Mouse (Mus musculus): ENCODE data around the gene Sprr2b.
"Not testable (repeated sequence)": the region's sequence is repeated elsewhere in the genome, so short reads cannot be mapped to it uniquely, and the experiment has no call there.

The Sprr2b gene

DNA sequence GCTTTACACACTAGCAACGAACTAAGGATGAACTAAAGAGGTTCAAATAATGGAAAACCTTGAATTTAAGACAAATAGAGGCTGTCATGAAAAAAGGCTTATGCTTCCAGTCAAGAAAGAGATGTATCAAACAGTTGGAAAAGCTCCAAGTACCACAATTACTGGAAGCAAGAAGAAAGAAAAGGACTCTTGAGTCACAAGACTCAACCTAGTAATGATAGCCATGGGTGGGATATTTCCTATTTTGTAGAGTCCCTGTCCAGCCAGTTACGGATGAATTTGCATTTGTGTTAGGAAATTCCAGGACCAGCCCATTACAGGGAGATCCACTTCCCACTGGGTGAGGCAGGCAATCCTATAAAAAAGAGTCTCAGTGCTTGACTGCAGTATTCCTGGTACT, at the start of gene Sprr2b:
Gene Sprr2b, plus strand, starts transcription at position 301 of the 400 bp plus-strand sequence.
- no peak for DNase-seq (ENCODE audit: low read depth, low spot score)

DNA sequence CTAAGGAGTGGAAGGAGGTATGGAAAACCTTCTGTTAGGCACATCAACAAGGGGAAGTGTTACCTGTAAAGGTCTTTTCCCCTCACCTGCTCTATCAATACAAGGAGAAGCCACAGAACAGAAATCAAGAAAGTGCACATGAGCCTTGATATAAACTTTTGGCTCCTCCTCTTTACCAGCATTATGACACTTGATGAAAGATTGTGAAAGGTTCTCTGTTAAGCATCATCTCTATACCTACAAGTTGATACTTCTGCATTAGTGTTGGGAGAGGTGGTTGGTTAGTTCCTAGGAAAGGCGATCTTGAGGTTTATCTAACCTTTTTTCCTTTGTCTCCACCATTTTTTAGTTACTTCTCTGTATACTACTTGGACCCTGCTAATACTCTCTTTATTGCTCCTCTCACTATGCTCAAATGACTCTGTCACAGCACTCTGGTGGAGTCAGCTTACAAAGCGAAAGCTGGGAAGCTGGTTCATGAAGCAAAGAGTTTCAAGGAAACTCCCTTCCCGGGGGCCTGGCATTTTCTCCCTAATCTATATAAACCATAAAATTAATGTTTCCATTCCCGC, 44.9 kb upstream of the Sprr2b start:
- not testable (repeated sequence) for DNase-seq (ENCODE audit: low read depth, low spot score)

DNA sequence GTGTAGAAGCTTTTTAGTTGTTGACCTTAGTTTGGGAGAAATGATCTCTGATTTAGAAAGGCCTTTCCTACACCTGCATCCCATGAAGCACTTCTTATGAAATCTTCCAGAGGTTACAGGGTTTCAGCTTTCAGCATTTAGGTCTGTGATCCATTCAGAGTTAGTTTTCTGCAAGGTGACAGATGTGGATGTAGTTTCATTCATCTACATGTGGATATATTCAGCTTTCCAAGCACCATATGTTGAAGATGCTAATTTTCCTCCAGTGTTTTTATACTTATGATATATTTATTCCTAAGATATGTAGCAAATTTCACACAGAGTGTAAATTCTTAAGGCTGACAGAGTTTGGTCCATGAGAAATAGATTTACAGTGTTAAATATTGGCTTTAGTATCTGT, 42.9 kb upstream of the Sprr2b start:
- DNase-seq (ENCODE audit: low read depth, low spot score), result not testable (repeated sequence)

DNA sequence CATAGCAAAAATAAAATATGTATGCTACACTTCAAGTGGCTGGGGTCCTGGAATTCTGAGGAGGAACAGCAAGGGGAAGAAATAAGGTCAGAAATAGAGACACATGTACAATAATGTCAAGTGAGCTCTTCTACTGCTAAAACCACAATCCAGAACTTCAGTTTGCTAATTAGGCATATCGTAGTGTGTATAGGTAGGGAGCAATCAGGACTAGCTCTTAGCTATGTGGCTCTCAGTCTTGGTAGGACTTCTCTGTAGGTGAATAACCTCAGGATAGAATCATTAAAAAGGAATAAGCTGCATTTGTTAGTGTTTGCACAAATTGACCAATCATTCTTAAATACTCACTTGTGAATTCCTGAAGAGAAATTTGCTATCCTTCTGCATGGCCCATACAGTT, 42.4 kb upstream of the Sprr2b start:
- DNase-seq (ENCODE audit: low read depth, low spot score), result not testable (repeated sequence)

DNA sequence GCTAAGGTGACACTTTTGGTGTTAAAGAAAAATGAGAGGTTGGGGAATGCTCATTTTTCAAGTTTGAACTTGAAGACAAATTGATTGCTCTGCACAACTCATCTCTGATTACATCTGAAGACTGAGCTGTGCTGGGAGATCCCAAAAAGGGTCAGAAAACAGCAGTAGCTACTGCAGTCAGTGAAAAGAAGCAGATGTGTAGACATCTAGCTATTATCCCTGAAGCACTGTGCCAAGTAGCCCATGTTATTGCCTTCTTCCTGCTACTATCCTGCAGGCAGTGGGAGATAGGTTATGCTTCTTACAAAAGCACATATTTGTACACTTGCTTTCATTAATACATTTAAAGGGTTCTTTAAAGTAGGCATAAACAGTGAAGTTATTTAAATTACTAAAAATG, 36.8 kb upstream of the Sprr2b start:
- DNase-seq (ENCODE audit: low read depth, low spot score), result not testable (repeated sequence)

DNA sequence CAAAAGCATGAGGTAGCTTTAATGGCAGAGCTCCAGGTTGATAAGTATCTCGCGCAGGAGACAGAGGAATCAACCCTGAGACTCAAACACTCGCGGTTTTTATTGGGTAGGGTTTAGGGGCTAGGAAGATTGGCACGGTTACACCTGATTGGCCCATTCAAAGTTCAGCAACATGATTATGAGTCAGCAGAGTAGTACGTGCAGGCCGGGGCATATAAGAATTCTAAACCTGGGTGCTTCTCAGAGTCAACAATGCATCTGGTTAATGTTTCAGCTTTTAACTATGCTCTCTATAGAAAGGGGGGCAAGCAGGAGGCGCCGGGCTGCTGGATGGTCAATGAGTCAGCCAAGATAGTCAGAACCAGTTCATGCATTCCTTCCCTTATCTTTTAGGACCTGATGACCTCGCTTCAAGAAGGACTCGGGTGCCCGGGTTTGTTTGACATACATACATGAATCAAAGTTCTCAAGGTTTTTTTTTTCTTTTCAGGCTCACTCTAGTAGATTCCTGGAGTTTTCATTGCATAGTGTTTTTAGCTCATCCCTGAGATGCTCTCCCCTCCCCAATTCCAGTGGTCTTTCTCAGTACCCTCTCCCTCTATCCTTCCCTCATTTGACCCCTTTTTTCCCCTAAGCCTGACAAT, 35.3 kb upstream of the Sprr2b start:
- DNase-seq (ENCODE audit: low read depth, low spot score), result not testable (repeated sequence)

DNA sequence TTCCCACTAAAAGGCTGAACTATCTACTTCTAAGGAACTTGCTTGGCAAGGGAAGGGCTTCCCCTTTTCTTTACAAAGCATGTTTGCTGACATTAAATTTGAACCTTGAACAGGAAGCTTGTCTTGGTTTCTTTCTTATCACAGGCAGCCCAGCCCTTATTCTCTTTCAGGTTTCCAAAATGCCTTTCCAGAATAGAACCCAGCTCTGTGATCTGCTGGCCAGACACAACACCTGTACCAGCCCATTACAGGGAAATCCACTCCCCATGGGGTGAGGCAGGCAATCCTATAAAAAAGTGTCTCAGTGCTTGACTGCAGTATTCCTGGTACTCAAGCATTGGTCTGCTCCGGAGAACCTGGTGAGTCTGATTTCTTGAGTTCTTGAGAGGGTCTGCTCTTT, 31.3 kb upstream of the Sprr2b start, which contains the start of gene Sprr2a3:
Gene Sprr2a3, plus strand, starts transcription at position 317 of the 400 bp plus-strand sequence.
- not testable (repeated sequence) for DNase-seq (ENCODE audit: low read depth, low spot score)

DNA sequence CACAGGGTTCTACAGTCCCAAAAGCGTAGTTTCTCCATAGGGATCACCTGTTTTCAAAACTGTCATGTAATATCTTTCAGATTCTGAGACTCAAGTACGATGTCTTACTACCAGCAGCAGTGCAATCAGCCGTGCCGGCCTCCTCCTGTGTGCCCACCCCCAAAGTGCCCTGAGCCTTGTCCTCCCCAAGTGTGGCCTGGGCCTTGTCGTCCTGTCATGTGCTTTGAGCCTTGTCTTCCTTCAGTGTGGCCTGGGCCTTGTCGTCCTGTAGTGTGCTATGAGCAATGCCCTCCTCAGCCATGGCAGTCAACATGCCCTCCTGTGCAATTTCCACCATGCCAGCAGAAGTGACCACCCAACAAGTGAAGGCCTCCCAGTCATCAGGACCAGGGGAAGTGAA, 27.9 kb upstream of the Sprr2b start:
- not testable (repeated sequence) for DNase-seq (ENCODE audit: low read depth, low spot score)

DNA sequence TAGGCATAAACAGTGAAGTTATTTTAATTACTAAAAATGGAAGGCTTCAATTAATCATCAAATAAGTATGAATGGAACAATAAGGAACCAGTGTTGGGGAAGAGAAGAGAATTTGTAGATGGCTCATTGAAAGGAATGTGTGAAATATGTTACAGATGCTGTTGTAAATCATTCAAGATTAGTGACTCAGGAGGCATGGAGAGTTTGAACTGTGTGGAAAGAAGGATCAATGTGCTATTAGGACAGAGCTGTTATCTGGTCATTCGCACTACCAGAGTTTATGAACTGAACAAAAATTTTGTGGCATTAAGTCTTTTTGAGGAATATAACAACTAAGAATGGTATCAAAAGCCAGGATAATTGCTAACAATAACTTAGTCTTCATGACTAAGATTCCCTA, 9.0 kb upstream of the Sprr2b start:
- no peak for DNase-seq (ENCODE audit: low read depth, low spot score)

DNA sequence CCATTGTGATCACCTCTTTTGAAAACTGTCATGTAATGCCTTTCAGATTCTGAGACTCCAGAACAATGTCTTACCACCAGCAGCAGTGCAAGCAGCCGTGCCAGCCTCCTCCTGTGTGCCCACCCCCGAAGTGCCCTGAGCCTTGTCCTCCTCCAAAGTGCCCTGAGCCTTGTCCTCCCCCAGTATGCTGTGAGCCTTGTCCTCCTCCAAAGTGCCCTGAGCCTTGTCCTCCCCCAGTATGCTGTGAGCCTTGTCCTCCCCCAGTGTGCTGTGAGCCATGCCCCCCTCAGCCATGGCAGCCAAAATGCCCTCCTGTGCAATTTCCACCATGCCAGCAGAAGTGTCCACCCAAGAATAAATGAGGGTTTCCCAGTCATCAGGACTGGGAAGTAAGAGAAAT, 964 bp downstream of the Sprr2b start:
- no peak for DNase-seq (ENCODE audit: low read depth, low spot score)

DNA sequence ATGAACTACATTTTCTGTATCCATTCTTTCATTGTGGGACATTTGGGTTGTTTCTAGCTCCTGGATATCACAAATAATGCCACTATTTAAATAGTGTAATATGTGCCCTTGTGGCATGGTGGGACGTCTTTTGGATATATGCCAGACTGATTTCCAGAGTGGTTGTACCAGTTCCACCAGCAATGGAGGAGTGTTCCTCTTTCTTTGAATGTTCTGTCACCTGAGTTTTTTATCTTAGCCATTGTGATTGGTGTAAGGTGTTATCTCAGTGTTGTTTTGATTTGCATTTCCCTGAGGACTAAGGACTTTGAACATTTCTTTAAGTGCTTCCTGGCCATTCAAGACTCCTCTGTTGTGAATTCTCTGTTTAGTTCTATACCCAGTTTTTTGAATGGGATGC, 19.9 kb downstream of the Sprr2b start:
- no peak for DNase-seq (ENCODE audit: low read depth, low spot score)

DNA sequence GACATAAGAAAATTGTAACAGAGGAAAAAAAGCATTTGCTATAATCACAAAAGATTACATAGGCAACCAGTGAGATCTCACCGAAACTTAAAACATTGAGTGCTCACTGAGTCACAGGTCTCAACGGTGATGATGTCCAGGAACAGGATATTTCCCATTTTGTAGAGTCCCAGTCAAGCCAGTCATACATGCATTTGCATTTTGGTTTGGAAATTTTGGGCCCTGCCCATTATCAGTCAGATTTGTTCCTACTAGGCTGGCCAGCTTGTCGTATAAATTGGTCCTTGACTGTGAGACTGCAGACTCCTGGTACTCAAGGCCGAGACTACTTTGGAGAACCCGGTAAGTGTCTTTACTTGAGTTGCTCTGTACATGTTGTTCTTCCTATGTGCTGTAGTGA, 22.4 kb downstream of the Sprr2b start, which contains the start of gene Sprr2d:
Gene Sprr2d, plus strand, starts transcription at position 301 of the 400 bp plus-strand sequence.
- DNase-seq (ENCODE audit: low read depth, low spot score), result no peak

DNA sequence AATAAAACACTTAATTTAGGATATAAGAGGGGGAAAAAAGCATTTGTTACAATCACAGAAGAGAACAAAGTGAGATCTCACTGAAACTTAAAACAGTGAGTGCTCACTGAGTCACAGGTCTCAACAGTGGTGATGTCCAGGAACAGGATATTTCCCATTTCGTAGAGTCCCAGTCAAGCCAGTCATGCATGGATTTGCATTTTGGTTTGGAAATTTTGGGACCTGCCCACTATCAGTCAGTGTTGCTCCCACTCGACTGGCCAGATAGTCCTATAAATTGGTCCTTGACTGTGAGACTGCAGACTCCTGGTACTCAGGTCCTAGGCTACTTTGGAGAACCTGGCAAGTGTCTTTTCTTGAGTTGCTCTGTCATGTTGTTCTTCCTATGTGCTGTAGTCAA, 35.4 kb downstream of the Sprr2b start, which contains the start of gene Sprr2e:
Gene Sprr2e, plus strand, starts transcription at position 301 of the 400 bp plus-strand sequence.
- DNase-seq (ENCODE audit: low read depth, low spot score), result no peak

DNA sequence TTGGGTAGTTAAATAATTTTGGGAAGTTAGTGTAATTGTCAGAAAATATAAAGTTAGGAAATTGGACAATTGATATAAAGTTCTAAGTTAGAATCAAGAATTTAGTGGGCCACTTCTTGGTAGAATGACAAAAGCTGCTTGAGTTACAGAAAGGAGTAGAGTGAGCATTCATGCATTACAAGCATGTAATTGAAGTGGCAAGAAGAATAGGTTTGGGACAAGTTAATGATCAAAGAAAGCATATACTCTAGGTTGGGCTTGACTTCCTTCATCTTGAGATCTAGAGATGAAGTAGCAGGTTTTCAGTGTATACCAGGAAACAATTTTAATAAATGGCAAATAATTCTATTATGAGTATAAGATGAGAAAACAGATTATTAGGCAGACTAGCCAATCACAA, 45.2 kb downstream of the Sprr2b start:
- DNase-seq (ENCODE audit: low read depth, low spot score), result no peak

DNA sequence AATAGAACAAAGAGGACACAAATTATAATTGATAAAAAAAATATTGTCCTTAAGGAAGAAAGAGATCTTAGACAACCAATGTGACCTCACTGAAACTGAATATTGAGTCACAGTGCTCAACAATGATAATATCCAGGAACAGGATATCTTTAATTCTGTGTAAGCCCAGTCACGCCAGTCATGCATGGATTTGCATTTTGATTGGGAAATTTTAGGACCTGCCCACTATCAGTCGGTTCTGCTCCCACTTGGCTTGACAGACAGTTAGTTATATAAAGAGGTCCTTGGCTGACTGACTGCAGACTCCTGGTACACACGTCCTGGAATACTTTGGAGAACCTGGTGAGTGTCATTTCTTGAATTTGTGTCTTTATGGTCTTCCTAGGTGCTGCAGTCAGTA, 48.5 kb downstream of the Sprr2b start, which contains the start of gene Sprr2f:
Gene Sprr2f, plus strand, starts transcription at position 301 of the 400 bp plus-strand sequence.
- DNase-seq (ENCODE audit: low read depth, low spot score), result no peak

Measured in CD4-positive, CD25-positive, alpha-beta regulatory T cell, adult 2 months (primary cell).